Mouse (Mus musculus): Measurements from ENCODE around the gene Elmod2. TPM values are rescaled to one million over a fixed set of nuclear protein-coding genes. Genes with fewer than 3 reads are reported as not detected.

The Elmod2 gene
- polyA plus RNA-seq, 1 experiment: 0.90 TPM

- TF ChIP-seq CTCF (IDR thresholded peaks at IDR 0.05; ENCODE audit: extremely low read depth, insufficient read length, insufficient replicate concordance, low read depth, low read length) (no peak), POLR2A (IDR thresholded peaks at IDR 0.05; ENCODE audit: low read depth, low read length) (no peak)
- no peak overlapping the region for H3K4me3 ChIP-seq (ENCODE audit: low read depth, low read length)
- no peak overlapping the region for H3K27ac ChIP-seq (ENCODE audit: insufficient read depth, low read depth, low read length)
- H3K27me3 ChIP-seq (ENCODE audit: control insufficient read depth, insufficient read depth, low read length): peaks cover 2% of the 10 kb centered on the region; the same call in 1 of the 2 replicates
- no peaks in the 10 kb centered on the region for H3K4me1 ChIP-seq (ENCODE audit: control insufficient read depth, insufficient read depth, insufficient read length, low read length)
- no peaks in the 10 kb centered on the region for H3K36me3 ChIP-seq (ENCODE audit: control insufficient read depth, insufficient read depth, low read length)
Measured at GRCm38 (mm10) chr8:83342693-83343092, 10.4 kb upstream of the Elmod2 start.

- TF ChIP-seq POLR2A (IDR thresholded peaks at IDR 0.05; ENCODE audit: low read depth, low read length) (no peak), CTCF (IDR thresholded peaks at IDR 0.05; ENCODE audit: extremely low read depth, insufficient read length, insufficient replicate concordance, low read depth, low read length) (no peak)
- WGBS: 82% methylated on average over 3 of the region's 3 CpGs
- no peak overlapping the region for H3K4me3 ChIP-seq (ENCODE audit: low read depth, low read length)
- no peaks in the 10 kb centered on the region for H3K36me3 ChIP-seq (ENCODE audit: control insufficient read depth, insufficient read depth, low read length)
- H3K4me1 ChIP-seq (ENCODE audit: control insufficient read depth, insufficient read depth, insufficient read length, low read length): no peaks in the 10 kb centered on the region
- H3K27me3 ChIP-seq (ENCODE audit: control insufficient read depth, insufficient read depth, low read length): peaks cover 2% of the 10 kb centered on the region; the same call in 1 of the 2 replicates
- H3K27ac ChIP-seq (ENCODE audit: insufficient read depth, low read depth, low read length): no peak overlapping the region
Measured at GRCm38 (mm10) chr8:83342076-83342475, 9.8 kb upstream of the Elmod2 start.

GRCm38 (mm10) chr8:83332864-83333263 is 578 bp upstream of the Elmod2 start:
- TF ChIP-seq POLR2A (IDR thresholded peaks at IDR 0.05; ENCODE audit: low read depth, low read length): no peak
- TF ChIP-seq CTCF (IDR thresholded peaks at IDR 0.05; ENCODE audit: extremely low read depth, insufficient read length, insufficient replicate concordance, low read depth, low read length): no peak
- H3K4me1 ChIP-seq (ENCODE audit: control insufficient read depth, insufficient read depth, insufficient read length, low read length): peaks cover 3% of the 10 kb centered on the region; the same call in 1 of the 2 replicates
- no peak overlapping the region for H3K4me3 ChIP-seq (ENCODE audit: low read depth, low read length)
- peak overlapping the region; percentile 65 for H3K27ac ChIP-seq (ENCODE audit: insufficient read depth, low read depth, low read length)
- 18% methylated on average over 7 of the region's 7 CpGs for WGBS
- no peaks in the 10 kb centered on the region for H3K27me3 ChIP-seq (ENCODE audit: control insufficient read depth, insufficient read depth, low read length)
- H3K36me3 ChIP-seq (ENCODE audit: control insufficient read depth, insufficient read depth, low read length): peaks cover 5% of the 10 kb centered on the region; the same call in 1 of the 2 replicates

- Histone ChIP-seq H3K27me3 (ENCODE audit: control insufficient read depth, insufficient read depth, low read length) (no peaks in the 10 kb centered on the region), H3K4me3 (ENCODE audit: low read depth, low read length) (peak overlapping the region; percentile 97), H3K4me1 (ENCODE audit: control insufficient read depth, insufficient read depth, insufficient read length, low read length) (peaks cover 3% of the 10 kb centered on the region; the same call in 1 of the 2 replicates), H3K36me3 (ENCODE audit: control insufficient read depth, insufficient read depth, low read length) (peaks cover 7% of the 10 kb centered on the region; the same call in 1 of the 2 replicates), H3K27ac (ENCODE audit: insufficient read depth, low read depth, low read length) (peak overlapping the region; percentile 85; the same call in 1 of the 2 replicates)
- WGBS: 18% methylated on average over 7 of the region's 7 CpGs
- TF ChIP-seq CTCF (IDR thresholded peaks at IDR 0.05; ENCODE audit: extremely low read depth, insufficient read length, insufficient replicate concordance, low read depth, low read length): no peak
- no peak for TF ChIP-seq POLR2A (IDR thresholded peaks at IDR 0.05; ENCODE audit: low read depth, low read length)
Measured at GRCm38 (mm10) chr8:83331567-83331898, 753 bp downstream of the Elmod2 start.

DNA sequence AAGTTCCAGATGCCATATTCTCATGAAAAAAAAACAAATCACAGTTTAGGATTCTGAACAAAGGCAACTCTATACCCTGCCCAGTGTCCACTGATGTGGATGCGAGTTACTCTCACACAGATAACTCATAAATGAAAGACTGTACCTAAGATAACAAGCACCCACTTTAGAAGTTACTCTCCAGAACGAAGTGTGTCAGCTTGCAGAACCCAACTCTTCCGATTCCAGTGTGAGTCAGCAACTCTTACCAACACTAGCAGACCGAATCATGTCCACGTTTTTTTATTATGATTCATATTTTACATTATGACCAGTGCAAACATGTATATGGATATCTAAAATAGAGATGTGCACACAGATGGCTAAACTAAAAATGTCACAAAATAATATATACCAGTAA is 4.4 kb downstream of the Elmod2 start:
- TF ChIP-seq CTCF (IDR thresholded peaks at IDR 0.05; ENCODE audit: extremely low read depth, insufficient read length, insufficient replicate concordance, low read depth, low read length) (no peak), POLR2A (IDR thresholded peaks at IDR 0.05; ENCODE audit: low read depth, low read length) (no peak)
- Histone ChIP-seq H3K27ac (ENCODE audit: insufficient read depth, low read depth, low read length) (no peak overlapping the region), H3K4me3 (ENCODE audit: low read depth, low read length) (no peak overlapping the region), H3K4me1 (ENCODE audit: control insufficient read depth, insufficient read depth, insufficient read length, low read length) (peaks cover under 1% of the 10 kb centered on the region; the same call in 1 of the 2 replicates), H3K27me3 (ENCODE audit: control insufficient read depth, insufficient read depth, low read length) (no peaks in the 10 kb centered on the region), H3K36me3 (ENCODE audit: control insufficient read depth, insufficient read depth, low read length) (peaks cover 14% of the 10 kb centered on the region)
- 92% methylated on average over 5 of the region's 5 CpGs for WGBS

DNA sequence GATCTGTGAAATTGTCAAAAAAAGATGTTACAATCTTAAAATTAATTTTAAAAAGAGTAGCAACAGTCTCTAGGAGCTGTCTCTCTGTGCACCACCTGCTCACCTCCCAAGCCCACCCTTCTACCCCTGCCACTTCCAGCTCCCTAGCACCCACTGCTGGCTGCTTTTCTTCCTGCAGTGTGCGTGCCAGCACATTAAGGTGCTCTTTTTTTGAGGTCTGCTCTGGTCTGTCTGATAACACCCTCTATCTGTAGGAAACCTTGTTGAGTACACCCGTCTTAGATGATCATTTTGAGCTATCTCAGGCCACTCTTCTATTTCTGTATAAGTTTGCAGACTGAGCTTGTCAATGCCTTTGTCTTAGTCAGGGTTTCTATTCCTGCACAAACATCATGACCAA is 9.2 kb downstream of the Elmod2 start:
- Histone ChIP-seq H3K4me3 (ENCODE audit: low read depth, low read length) (no peak overlapping the region), H3K36me3 (ENCODE audit: control insufficient read depth, insufficient read depth, low read length) (peaks cover 36% of the 10 kb centered on the region), H3K27me3 (ENCODE audit: control insufficient read depth, insufficient read depth, low read length) (no peaks in the 10 kb centered on the region), H3K4me1 (ENCODE audit: control insufficient read depth, insufficient read depth, insufficient read length, low read length) (no peaks in the 10 kb centered on the region), H3K27ac (ENCODE audit: insufficient read depth, low read depth, low read length) (no peak overlapping the region)
- WGBS: 87% methylated on average over 2 of the region's 2 CpGs
- TF ChIP-seq CTCF (IDR thresholded peaks at IDR 0.05; ENCODE audit: extremely low read depth, insufficient read length, insufficient replicate concordance, low read depth, low read length) (no peak), POLR2A (IDR thresholded peaks at IDR 0.05; ENCODE audit: low read depth, low read length) (no peak)

DNA sequence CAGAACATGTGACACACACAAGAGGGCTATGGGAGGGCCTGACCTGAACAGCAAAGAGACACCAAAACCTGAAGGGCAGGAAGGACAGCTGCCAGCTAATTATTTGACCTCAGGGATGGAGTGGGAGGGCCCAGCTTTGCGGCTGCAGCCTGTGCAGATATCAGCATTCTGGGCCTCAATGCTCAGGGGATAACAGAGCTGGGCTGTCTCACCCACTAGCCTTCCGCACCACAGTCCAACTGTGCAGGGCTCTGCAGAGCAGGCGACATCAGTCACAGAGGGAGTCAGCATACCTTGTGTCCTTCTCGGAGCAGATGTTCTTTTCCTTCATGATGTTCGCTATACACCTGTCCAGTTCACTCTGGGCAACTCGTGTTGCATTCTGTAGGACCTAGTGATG is 9.9 kb downstream of the Elmod2 start:
- WGBS: 96% methylated on average over 6 of the region's 6 CpGs
- no peaks in the 10 kb centered on the region for H3K27me3 ChIP-seq (ENCODE audit: control insufficient read depth, insufficient read depth, low read length)
- H3K27ac ChIP-seq (ENCODE audit: insufficient read depth, low read depth, low read length): no peak overlapping the region
- no peak overlapping the region for H3K4me3 ChIP-seq (ENCODE audit: low read depth, low read length)
- H3K4me1 ChIP-seq (ENCODE audit: control insufficient read depth, insufficient read depth, insufficient read length, low read length): no peaks in the 10 kb centered on the region
- TF ChIP-seq CTCF (IDR thresholded peaks at IDR 0.05; ENCODE audit: extremely low read depth, insufficient read length, insufficient replicate concordance, low read depth, low read length): no peak
- peaks cover 38% of the 10 kb centered on the region for H3K36me3 ChIP-seq (ENCODE audit: control insufficient read depth, insufficient read depth, low read length)

- H3K27me3 ChIP-seq (ENCODE audit: control insufficient read depth, insufficient read depth, low read length): no peaks in the 10 kb centered on the region
- TF ChIP-seq POLR2A (IDR thresholded peaks at IDR 0.05; ENCODE audit: low read depth, low read length) (no peak), CTCF (IDR thresholded peaks at IDR 0.05; ENCODE audit: extremely low read depth, insufficient read length, insufficient replicate concordance, low read depth, low read length) (no peak)
- no peak overlapping the region for H3K27ac ChIP-seq (ENCODE audit: insufficient read depth, low read depth, low read length)
- peaks cover 44% of the 10 kb centered on the region for H3K36me3 ChIP-seq (ENCODE audit: control insufficient read depth, insufficient read depth, low read length)
- 94% methylated on average over 3 of the region's 3 CpGs for WGBS
- no peak overlapping the region for H3K4me3 ChIP-seq (ENCODE audit: low read depth, low read length)
- H3K4me1 ChIP-seq (ENCODE audit: control insufficient read depth, insufficient read depth, insufficient read length, low read length): no peaks in the 10 kb centered on the region
Measured at GRCm38 (mm10) chr8:83320543-83320942, 11.7 kb downstream of the Elmod2 start.

Measured in small intestine, adult 2 months (tissue).